15 mouse cellular contexts compared by ENCODE assay signal in the genomic region with DNA sequence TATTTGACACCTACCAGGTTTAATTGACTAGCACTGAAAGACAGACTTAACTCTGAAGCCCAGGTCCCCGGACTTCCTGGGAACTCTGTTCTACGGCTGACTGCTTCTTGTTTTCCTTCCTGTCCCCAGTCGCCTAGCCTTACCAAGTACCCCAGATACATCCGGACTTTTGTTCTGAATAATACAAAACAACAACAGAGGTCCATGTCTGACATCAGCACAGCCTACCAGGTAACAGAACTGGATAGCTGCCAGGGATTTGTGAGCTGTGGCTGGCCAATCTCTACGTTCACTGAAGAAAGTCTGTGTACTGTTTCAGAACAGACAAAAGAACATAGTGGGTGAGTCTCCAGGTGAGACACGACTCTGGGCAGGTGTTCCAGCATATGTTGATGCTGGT. TPM values are rescaled to one million over a fixed set of nuclear protein-coding genes. Genes with fewer than 3 reads are reported as not detected.
DNase-seq lines count a peak whose midpoint lies in the region; ATAC-seq and TF ChIP-seq lines count a peak whose summit lies in the region.
"Had no signal": no experiment of that assay in that cellular context is flagged by ENCODE, and none has a peak within 500 bp of the region (broad histone marks: within the 10 kb centered on the region; RNA-seq: fewer than 3 reads in every experiment).

No protein-coding gene starts in this region.

- no peak overlapping the region for H3K9ac ChIP-seq in kidney, postnatal 0 days (ENCODE audit: low read depth, low read length)
- no peak overlapping the region for H3K9ac ChIP-seq in midbrain, embryonic 14.5 days (replicated peaks; ENCODE audit: low read length)
- no peak overlapping the region for H3K9ac ChIP-seq in stomach, embryonic 15.5 days
- H3K9ac ChIP-seq: liver, embryonic 14.5 days had no signal

- no peaks in the 10 kb centered on the region for H3K9me3 ChIP-seq in kidney, postnatal 0 days (replicated peaks; ENCODE audit: low read length)
- H3K9me3 ChIP-seq in midbrain, embryonic 10.5 days (replicated peaks), result no peaks in the 10 kb centered on the region
- no peaks in the 10 kb centered on the region for H3K9me3 ChIP-seq in midbrain, embryonic 14.5 days (ENCODE audit: control insufficient read depth, low read length)
- H3K9me3 ChIP-seq in stomach, embryonic 15.5 days, result no peaks in the 10 kb centered on the region
- H3K9me3 ChIP-seq: G1E had no signal

- no peak for TF ChIP-seq CTCF in kidney, postnatal 0 days (IDR thresholded peaks at IDR 0.05; ENCODE audit: low read depth)
- TF ChIP-seq CTCF in layer of hippocampus, adult 2 months (conservative IDR thresholded peaks at IDR 0.05), result no peak

- H3K36me3 ChIP-seq in kidney, postnatal 0 days (ENCODE audit: insufficient read depth, low read length), result no peaks in the 10 kb centered on the region
- no peaks in the 10 kb centered on the region for H3K36me3 ChIP-seq in midbrain, embryonic 10.5 days
- H3K36me3 ChIP-seq in midbrain, embryonic 14.5 days (ENCODE audit: control insufficient read depth, insufficient read depth, low read length), result no peaks in the 10 kb centered on the region
- no peaks in the 10 kb centered on the region for H3K36me3 ChIP-seq in stomach, embryonic 15.5 days
- H3K36me3 ChIP-seq: G1E had no signal

- no peak for ATAC-seq in cerebellum, adult (ENCODE audit: insufficient number of reproducible peaks, low FRiP score, low TSS enrichment)
- no peak for ATAC-seq in kidney, postnatal 0 days (replicated peaks; ENCODE audit: low FRiP score, low read depth)
- no peak for ATAC-seq in midbrain, embryonic 14.5 days (ENCODE audit: low FRiP score, low TSS enrichment)
- no peak for ATAC-seq in stomach, embryonic 15.5 days (ENCODE audit: insufficient read depth, low FRiP score, low read depth)

- peak; percentile 33 for DNase-seq in cerebellum, adult 9-11 months
- DNase-seq in kidney, postnatal 0 days (ENCODE audit: low spot score), result no peak
- DNase-seq in kidney, adult 18-20 months, result no peak
- no peak for DNase-seq in midbrain, embryonic 10.5 days (ENCODE audit: low spot score)
- DNase-seq in midbrain, embryonic 14.5 days, result no peak
- DNase-seq in layer of hippocampus, adult 2 months (ENCODE audit: low spot score in 2 of 2), result no peak
- DNase-seq: right cerebral cortex, postnatal 14 days had no signal

- peaks cover 45% of the 10 kb centered on the region for H3K4me1 ChIP-seq in kidney, postnatal 0 days (replicated peaks; ENCODE audit: insufficient read depth, low read length)
- peaks cover 80% of the 10 kb centered on the region for H3K4me1 ChIP-seq in midbrain, embryonic 10.5 days
- H3K4me1 ChIP-seq in midbrain, embryonic 14.5 days (ENCODE audit: control insufficient read depth, insufficient read depth, low read length), result peaks cover 35% of the 10 kb centered on the region
- H3K4me1 ChIP-seq in stomach, embryonic 15.5 days, result peaks cover 51% of the 10 kb centered on the region

- 32% methylated on average over 6 of the region's 6 CpGs for WGBS in kidney, postnatal 0 days
- WGBS in midbrain, embryonic 10.5 days, result 73% methylated on average over 6 of the region's 6 CpGs
- WGBS in midbrain, embryonic 14.5 days, result 63% methylated on average over 6 of the region's 6 CpGs
- 57% methylated on average over 6 of the region's 6 CpGs for WGBS in stomach, embryonic 15.5 days

- no peaks in the 10 kb centered on the region for H3K27me3 ChIP-seq in kidney, postnatal 0 days (ENCODE audit: insufficient read depth, low read length)
- no peaks in the 10 kb centered on the region for H3K27me3 ChIP-seq in midbrain, embryonic 10.5 days (ENCODE audit: low read depth, poor library complexity, severe bottlenecking)
- no peaks in the 10 kb centered on the region for H3K27me3 ChIP-seq in midbrain, embryonic 14.5 days (ENCODE audit: control insufficient read depth, insufficient read depth, low read length)
- H3K27me3 ChIP-seq in stomach, embryonic 15.5 days (replicated peaks), result no peaks in the 10 kb centered on the region

- 0 out of 2 replicates have a peak overlapping the region, but pooled peaks have one; percentile 21 for H3K27ac ChIP-seq in kidney, postnatal 0 days
- H3K27ac ChIP-seq in midbrain, embryonic 10.5 days (replicated peaks), result peak overlapping the region; percentile 98; the same call in 1 of the 2 replicates
- H3K27ac ChIP-seq in midbrain, embryonic 14.5 days (replicated peaks; ENCODE audit: low read depth, low read length), result no peak overlapping the region
- H3K27ac ChIP-seq in stomach, embryonic 15.5 days, result peak overlapping the region; percentile 99
- no peak overlapping the region for H3K27ac ChIP-seq in layer of hippocampus, adult 2 months
- H3K27ac ChIP-seq: liver, embryonic 14.5 days had no signal

- no peak overlapping the region for H3K4me2 ChIP-seq in kidney, postnatal 0 days (ENCODE audit: low read length)
- H3K4me2 ChIP-seq in midbrain, embryonic 14.5 days (ENCODE audit: low read length), result no peak overlapping the region
- H3K4me2 ChIP-seq in stomach, embryonic 15.5 days, result no peak overlapping the region

- H3K4me3 ChIP-seq in kidney, postnatal 0 days (replicated peaks; ENCODE audit: low read depth, low read length), result no peak overlapping the region
- no peak overlapping the region for H3K4me3 ChIP-seq in midbrain, embryonic 10.5 days
- H3K4me3 ChIP-seq in midbrain, embryonic 14.5 days (replicated peaks; ENCODE audit: low read depth, low read length), result no peak overlapping the region
- H3K4me3 ChIP-seq in stomach, embryonic 15.5 days (replicated peaks), result no peak overlapping the region
- no peak overlapping the region for H3K4me3 ChIP-seq in layer of hippocampus, adult 2 months

RNA-seq across cellular contexts. Expression of gene Btg2, which starts 20.1 kb away (rescaled TPM):
- 37.5 and 39.2 TPM in 2 replicates for polyA plus RNA-seq in kidney, postnatal 0 days (2015; fragmentation: Nextera tagmentation; extraction: Ambion mirVana)
- 107 and 161 TPM in 2 replicates for polyA plus RNA-seq in midbrain, embryonic 10.5 days (2016; fragmentation: Nextera tagmentation; extraction: Ambion mirVana)
- polyA plus RNA-seq in midbrain, embryonic 14.5 days (2014; fragmentation: Nextera tagmentation; extraction: Ambion mirVana), result 34.2 and 61.1 TPM in 2 replicates
- 72.2 and 72.4 TPM in 2 replicates for polyA plus RNA-seq in stomach, embryonic 15.5 days (2015; fragmentation: Nextera tagmentation; extraction: Ambion mirVana)
- 10 to 100 TPM; 17.2 to 22.0 TPM for total RNA-seq in layer of hippocampus, adult 2 months (2021)

RNA-seq across cellular contexts. Expression of gene Fmod, which starts 21.8 kb away (rescaled TPM):
- 7.8 and 9.4 TPM in 2 replicates for polyA plus RNA-seq in kidney, postnatal 0 days (2015; fragmentation: Nextera tagmentation; extraction: Ambion mirVana)
- 2.8 and 6.5 TPM in 2 replicates for polyA plus RNA-seq in midbrain, embryonic 10.5 days (2016; fragmentation: Nextera tagmentation; extraction: Ambion mirVana)
- polyA plus RNA-seq in midbrain, embryonic 14.5 days (2014; fragmentation: Nextera tagmentation; extraction: Ambion mirVana), result 0.31 and 6.4 TPM in 2 replicates
- 9.0 and 11.1 TPM in 2 replicates for polyA plus RNA-seq in stomach, embryonic 15.5 days (2015; fragmentation: Nextera tagmentation; extraction: Ambion mirVana)
- total RNA-seq in layer of hippocampus, adult 2 months (2021), result 1 to 10 TPM; 6.0 to 7.4 TPM
- total RNA-seq: monocyte, adult 5-6 weeks had no signal
- polyA plus RNA-seq: G1E had no signal

RNA-seq across cellular contexts. Expression of gene Chit1, which starts 52.2 kb away (rescaled TPM):
- 0.41 and 0.58 TPM in 2 replicates for polyA plus RNA-seq in kidney, postnatal 0 days (2015; fragmentation: Nextera tagmentation; extraction: Ambion mirVana)
- polyA plus RNA-seq in midbrain, embryonic 10.5 days (2016; fragmentation: Nextera tagmentation; extraction: Ambion mirVana), result not detected in 2 replicates
- 0.26 TPM in 1 of 2 replicates, not detected in the other for polyA plus RNA-seq in midbrain, embryonic 14.5 days (2014; fragmentation: Nextera tagmentation; extraction: Ambion mirVana)
- 0.70 and 1.1 TPM in 2 replicates for polyA plus RNA-seq in stomach, embryonic 15.5 days (2015; fragmentation: Nextera tagmentation; extraction: Ambion mirVana)
- total RNA-seq in layer of hippocampus, adult 2 months (2021), result under 1 TPM in 1 of 2 experiments, not detected in 1; 0.20 TPM
- total RNA-seq: G1E; heart, adult 18-20 months; heart, postnatal 25 days had no signal
- polyA plus RNA-seq: G1E; large intestine, adult 2 months had no signal

Comparison
In these comparisons a context has a peak if more than half of its experiments do, and no peak if none do; other contexts are left out.
1. H3K27ac ChIP-seq: peak in kidney, postnatal 0 days (single experiment), midbrain, embryonic 10.5 days (single experiment) and stomach, embryonic 15.5 days (single experiment); none in midbrain, embryonic 14.5 days (single experiment) and layer of hippocampus, adult 2 months (single experiment).